Mouse (Mus musculus): ENCODE results near the gene Ccdc70. TPM values are rescaled to one million over a fixed set of nuclear protein-coding genes. Genes with fewer than 3 reads are reported as not detected.

Gene Ccdc70
- total and polyA plus RNA-seq, 3 experiments = not detected

GRCm38 (mm10) chr8:21958414-21958813 is 11.2 kb upstream of the Ccdc70 start, which contains the start of gene Fam90a1a:
Fam90a1a (plus strand) TSS chr8:21958714.
- no peaks in the 10 kb centered on the region for H3K27me3 ChIP-seq (ENCODE audit: control insufficient read depth in 1 of 2, insufficient read depth in 2 of 2, low read length in 2 of 2)
- no peaks in the 10 kb centered on the region for H3K79me2 ChIP-seq (ENCODE audit: control insufficient read depth, insufficient read depth, low read length, poor library complexity)
- TF ChIP-seq GABPA (IDR thresholded peaks at IDR 0.05; ENCODE audit: low read depth, low read length) = no peak
- TF ChIP-seq ZNF384 (IDR thresholded peaks at IDR 0.05; ENCODE audit: low read depth, low read length) = no peak
- TF ChIP-seq SMC3 (IDR thresholded peaks at IDR 0.05; ENCODE audit: low read depth, low read length) = no peak
- TF ChIP-seq MAFK (IDR thresholded peaks at IDR 0.05; ENCODE audit: borderline replicate concordance, low read depth, low read length) = no peak
- TF ChIP-seq CHD1 (IDR thresholded peaks at IDR 0.05; ENCODE audit: low read depth, low read length) = no peak
- TF ChIP-seq MAZ (IDR thresholded peaks at IDR 0.05; ENCODE audit: low read depth, low read length) = no peak
- TF ChIP-seq HCFC1 (IDR thresholded peaks at IDR 0.05; ENCODE audit: low read depth, low read length) = no peak
- TF ChIP-seq MEF2A (IDR thresholded peaks at IDR 0.05; ENCODE audit: extremely low read depth, insufficient replicate concordance, low read depth, low read length, poor library complexity, severe bottlenecking) = no peak
- no peak for TF ChIP-seq SIN3A (IDR thresholded peaks at IDR 0.05; ENCODE audit: low read length)
- no peak for TF ChIP-seq TAL1 (IDR thresholded peaks at IDR 0.05; ENCODE audit: low read length)
- TF ChIP-seq ZKSCAN1 (IDR thresholded peaks at IDR 0.05; ENCODE audit: low read depth, low read length) = no peak
- no peak for TF ChIP-seq EP300 (IDR thresholded peaks at IDR 0.05; ENCODE audit: low read depth in 1 of 2, low read length in 2 of 2)
- no peak for TF ChIP-seq NELFE (IDR thresholded peaks at IDR 0.05; ENCODE audit: low read depth, low read length)
- TF ChIP-seq KAT2A (conservative IDR thresholded peaks at IDR 0.05; ENCODE audit: low read depth, low read length) = no peak
- TF ChIP-seq TBP (IDR thresholded peaks at IDR 0.05; ENCODE audit: low read depth, low read length) = no peak
- no peak for TF ChIP-seq CHD2 (IDR thresholded peaks at IDR 0.05; ENCODE audit: low read length)
- TF ChIP-seq RAD21 (IDR thresholded peaks at IDR 0.05; ENCODE audit: low read depth, low read length) = no peak
- no peak for TF ChIP-seq E2F4 (IDR thresholded peaks at IDR 0.05; ENCODE audit: borderline replicate concordance, low read depth, low read length)
- no peak for TF ChIP-seq JUND (IDR thresholded peaks at IDR 0.05; ENCODE audit: low read depth, low read length)
- no peaks in the 10 kb centered on the region for H3K4me1 ChIP-seq (ENCODE audit: control insufficient read depth in 1 of 2, insufficient read depth in 2 of 2, low read length in 2 of 2)
- no peak within 1 kb of the TSS for H3K4me3 ChIP-seq (ENCODE audit: control insufficient read depth in 1 of 2, insufficient read depth in 1 of 2, low read depth in 2 of 2, low read length in 2 of 2)
- H3K27ac ChIP-seq (ENCODE audit: control insufficient read depth, low read depth, low read length) = no peak within 1 kb of the TSS
- no peaks in the 10 kb centered on the region for H3K9me3 ChIP-seq (replicated peaks; ENCODE audit: insufficient read depth, low read length)
- H3K9ac ChIP-seq (ENCODE audit: control insufficient read depth, low read depth, low read length, poor library complexity, severe bottlenecking) = no peak within 1 kb of the TSS
- H3K36me3 ChIP-seq (ENCODE audit: control insufficient read depth in 1 of 2, insufficient read depth in 2 of 2, low read length in 2 of 2) = no peaks in the 10 kb centered on the region
- DNase-seq (ENCODE audit: low read depth, low spot score) = no peak

DNA sequence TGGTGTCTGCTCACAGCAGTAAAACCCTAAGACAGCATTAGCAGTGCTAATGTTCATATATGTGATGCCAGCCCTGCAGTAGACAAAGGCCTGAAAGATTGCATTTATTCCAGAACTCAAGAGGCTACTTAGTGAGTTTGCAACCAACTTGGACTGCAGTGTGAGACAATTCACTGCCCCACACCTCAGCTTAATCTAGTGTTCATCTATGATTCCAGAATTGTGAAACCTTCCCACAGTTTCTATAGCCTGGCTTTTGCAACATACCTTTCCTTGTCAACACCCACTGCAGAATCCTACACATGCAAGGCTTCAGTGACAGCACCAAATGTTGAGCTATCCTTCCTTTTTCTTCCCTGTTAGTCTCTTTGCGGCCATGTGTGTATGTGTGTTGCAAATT is 2.9 kb upstream of the Ccdc70 start:
- TF ChIP-seq JUND (IDR thresholded peaks at IDR 0.05; ENCODE audit: low read depth, low read length) (no peak), RAD21 (IDR thresholded peaks at IDR 0.05; ENCODE audit: low read depth, low read length) (no peak), SMC3 (IDR thresholded peaks at IDR 0.05; ENCODE audit: low read depth, low read length) (no peak), GABPA (IDR thresholded peaks at IDR 0.05; ENCODE audit: low read depth, low read length) (no peak), POLR2A (IDR thresholded peaks at IDR 0.05; ENCODE audit: control insufficient read depth in 1 of 2, insufficient read depth in 1 of 2, low read depth in 1 of 2, low read length in 2 of 2, poor library complexity in 1 of 2) (no peak)
- no peaks in the 10 kb centered on the region for H3K79me2 ChIP-seq (ENCODE audit: control insufficient read depth, insufficient read depth, low read length, poor library complexity)
- H3K9me3 ChIP-seq (replicated peaks; ENCODE audit: insufficient read depth, low read length) = no peaks in the 10 kb centered on the region
- H3K9ac ChIP-seq (ENCODE audit: control insufficient read depth, low read depth, low read length, poor library complexity, severe bottlenecking) = no peak overlapping the region
- H3K27ac ChIP-seq (ENCODE audit: control insufficient read depth, low read depth, low read length) = no peak overlapping the region
- no peaks in the 10 kb centered on the region for H3K4me1 ChIP-seq (ENCODE audit: control insufficient read depth in 1 of 2, insufficient read depth in 2 of 2, low read length in 2 of 2)
- no peak overlapping the region for H3K4me3 ChIP-seq (ENCODE audit: control insufficient read depth in 1 of 2, insufficient read depth in 1 of 2, low read depth in 2 of 2, low read length in 2 of 2)
- H3K27me3 ChIP-seq (ENCODE audit: control insufficient read depth in 1 of 2, insufficient read depth in 2 of 2, low read length in 2 of 2) = no peaks in the 10 kb centered on the region
- H3K36me3 ChIP-seq (ENCODE audit: control insufficient read depth in 1 of 2, insufficient read depth in 2 of 2, low read length in 2 of 2) = no peaks in the 10 kb centered on the region
- DNase-seq (ENCODE audit: low read depth, low spot score) = no peak

All from MEL (cell line).